Mouse (Mus musculus) embryo, embryonic 10 days (tissue): Measurements from ENCODE around the gene Gm27021.

Source experiments
- DNase-seq: peaks from one replicate; pipeline ENCODE4 v3.0.0-alpha.2; 2015; ENCODE audit warnings: low spot score

The Gm27021 gene

GRCm38 (mm10) chr8:120566681-120567080, 101.2 kb downstream of the Gm27021 start:
- no peak for DNase-seq

- peak; percentile 75 for DNase-seq
Observed at GRCm38 (mm10) chr8:120565151-120565711, 102.6 kb downstream of the Gm27021 start.

DNA sequence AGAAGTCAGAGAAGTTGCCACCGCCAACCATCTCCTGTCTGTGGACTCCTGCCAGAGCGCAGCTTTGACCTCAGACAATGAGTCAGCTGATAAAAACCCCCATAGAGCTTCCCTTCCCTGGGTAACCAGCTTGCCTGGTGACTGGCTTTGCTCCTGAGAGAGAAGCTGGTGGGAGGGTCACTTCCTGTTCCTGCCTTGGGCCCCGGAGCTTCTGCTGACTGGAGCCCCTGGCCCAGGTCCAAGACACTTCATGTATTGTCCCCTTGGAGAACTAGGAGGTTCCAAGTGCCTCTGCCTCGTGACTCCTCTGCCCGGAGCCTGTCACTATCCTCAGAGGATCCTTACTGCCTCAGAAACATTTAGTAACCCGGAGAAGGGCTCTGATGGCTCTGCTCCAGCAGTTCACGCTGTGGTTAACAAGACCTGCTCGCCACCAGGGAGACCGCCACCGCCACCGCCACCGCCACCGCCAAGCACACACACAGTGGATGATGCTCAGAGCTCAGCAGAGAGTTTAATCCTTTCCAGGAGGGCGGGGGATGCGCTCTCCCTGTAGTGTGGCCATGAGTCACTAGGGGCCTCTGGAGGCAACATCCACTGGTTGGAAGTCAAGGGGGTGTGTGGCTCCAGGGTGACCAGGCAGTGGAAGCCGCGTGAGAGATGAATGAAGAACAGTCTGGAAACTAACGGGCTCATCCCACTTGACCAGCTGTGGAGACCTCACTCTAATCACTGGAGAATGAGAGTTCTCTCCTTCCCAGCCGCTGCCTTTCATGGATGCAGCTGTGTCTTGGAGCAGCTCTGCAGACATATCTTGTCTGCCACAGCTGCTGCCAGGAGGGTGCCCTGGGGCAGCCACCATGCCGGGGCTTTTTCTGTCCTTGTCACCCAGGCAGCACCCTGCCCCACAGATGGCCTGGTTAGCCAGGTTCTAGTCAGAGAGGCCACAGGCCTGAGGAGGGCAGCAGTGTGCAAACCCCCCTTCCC, 103.7 kb downstream of the Gm27021 start:
- DNase-seq = no peak

DNA sequence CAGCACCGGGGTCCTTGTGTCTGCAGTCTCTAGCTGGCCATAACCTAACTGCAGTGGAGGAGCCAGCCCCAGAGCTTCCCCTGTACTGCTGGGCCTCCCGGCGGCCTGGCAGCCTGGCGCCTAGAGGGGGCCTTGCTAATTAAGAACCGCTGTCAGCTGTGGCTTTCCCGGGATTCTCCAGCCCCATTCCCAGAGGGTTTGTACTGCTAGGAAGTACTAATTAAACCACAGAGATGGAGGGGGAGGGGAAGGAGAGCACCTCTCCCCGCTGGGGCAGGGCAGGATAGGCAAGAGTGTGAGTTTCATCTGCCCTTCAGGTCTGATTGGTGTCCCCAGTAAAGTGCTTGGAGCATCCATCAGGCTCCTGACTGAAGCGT, 104.5 kb downstream of the Gm27021 start:
- peak; percentile 66 for DNase-seq

DNA sequence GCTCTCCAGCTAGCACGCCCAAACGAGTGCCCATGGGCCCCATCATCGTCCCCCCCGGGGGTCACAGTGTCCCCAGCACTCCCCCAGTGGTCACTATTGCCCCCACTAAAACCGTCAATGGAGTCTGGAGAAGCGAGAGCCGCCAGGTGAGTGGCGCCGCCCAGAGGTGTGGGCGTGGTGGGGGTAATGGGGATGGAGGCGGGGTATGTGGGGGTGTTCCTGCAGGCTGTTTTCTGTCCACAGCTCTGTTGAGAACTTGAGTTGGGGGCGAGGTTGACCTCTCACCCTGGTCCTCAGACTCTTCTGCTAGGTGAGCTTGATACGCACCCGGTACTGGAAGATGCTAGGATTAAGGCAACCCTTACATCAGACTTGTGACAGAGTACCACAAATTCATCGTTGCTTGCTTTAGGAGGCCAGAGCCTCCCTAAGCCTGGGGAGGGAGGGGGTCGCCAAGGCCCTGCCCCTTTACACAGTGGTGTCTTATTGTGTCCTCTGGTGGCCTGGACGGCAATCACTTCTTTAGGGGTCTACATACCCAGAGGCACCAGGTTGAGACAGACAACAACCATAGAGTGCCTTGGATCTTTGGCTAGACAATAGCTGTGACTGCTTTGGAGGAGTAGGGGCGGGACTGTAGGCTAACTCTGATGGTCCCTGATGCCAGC, 105.1 kb downstream of the Gm27021 start:
- DNase-seq = no peak

DNA sequence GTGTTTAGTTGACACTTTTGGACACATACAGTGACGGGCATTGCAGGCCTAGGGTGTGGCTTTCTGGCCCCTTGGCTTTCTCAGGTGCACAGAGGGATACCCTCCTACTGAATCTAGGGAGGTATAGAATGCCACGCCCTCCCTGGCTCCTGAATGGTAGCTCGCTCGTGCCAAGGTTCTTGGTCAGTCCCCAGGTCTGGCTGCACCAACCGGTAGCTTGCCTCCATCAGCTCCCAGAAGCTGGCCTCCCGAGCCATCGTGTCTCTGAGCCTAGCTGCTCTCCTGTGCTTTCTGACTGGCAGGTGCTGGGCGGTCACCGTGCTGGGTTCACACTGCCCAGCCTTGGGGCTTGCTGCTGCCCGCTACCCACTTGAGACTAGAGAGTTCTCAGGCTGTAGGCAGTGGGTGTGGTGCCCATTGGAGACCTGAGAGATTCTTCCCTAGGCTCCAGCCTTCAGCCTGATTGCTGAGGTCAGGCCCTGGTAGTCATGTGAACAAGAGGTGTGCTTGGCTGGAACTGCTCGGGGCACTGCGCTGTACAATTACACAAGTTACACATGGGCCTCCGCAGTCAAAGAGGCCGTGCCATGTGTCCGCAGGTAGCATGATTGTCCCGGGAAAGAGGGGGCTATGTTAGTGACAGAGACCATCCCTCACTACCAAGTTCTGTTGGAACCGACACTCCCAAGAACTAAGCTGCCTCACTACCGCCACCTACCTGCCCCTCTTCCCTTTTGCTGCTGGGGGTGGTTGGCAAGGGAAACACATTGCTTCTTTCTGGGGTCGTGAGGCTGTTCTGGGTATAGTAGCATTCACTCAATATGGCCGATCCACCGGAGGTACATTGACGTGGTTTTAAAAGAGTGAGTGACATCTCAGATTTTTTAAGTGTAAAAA, 106.1 kb downstream of the Gm27021 start:
- DNase-seq = peak; percentile 59

DNA sequence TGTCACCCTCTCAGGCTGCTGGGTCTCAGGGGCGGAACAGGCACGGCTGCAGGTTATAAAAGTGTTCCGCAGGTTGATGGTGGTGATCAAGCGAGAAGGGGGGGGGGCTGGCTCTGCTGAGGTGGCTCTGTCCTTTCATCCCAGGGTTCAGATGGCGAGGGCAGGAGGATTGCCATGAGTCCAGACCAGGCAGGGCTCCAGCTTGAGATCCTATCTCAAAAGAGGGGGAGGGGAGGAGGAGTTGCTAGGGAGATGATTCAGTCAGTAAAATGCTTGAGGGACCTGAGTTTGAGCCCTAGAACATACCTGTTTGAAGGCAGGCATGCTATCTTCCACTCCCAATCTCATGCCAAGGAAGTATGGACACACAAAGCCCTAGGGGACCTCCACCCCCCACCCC, 107.3 kb downstream of the Gm27021 start:
- no peak for DNase-seq

DNA sequence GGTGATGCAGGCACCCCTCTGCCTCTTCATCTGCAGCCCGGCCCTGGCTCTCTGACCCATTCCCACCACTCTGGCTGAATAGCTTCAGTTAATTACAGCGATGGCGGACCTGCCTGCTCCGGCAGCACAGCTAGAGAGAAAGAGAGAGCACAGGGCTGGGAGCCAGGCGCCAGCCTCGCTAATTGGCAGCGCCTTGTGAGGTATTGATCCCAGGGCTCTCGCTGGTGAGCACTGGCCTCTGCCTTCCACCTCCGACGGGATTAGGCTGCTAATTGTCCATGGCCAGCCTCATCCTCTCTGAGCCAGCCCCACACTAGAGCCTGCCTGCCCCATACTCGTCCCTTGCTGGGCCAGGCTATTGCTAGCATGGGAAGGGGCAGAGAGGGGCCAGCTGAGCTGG, 108.2 kb downstream of the Gm27021 start:
- peak; percentile 64 for DNase-seq
